Mouse (Mus musculus) myocyte (in vitro differentiated cells): ENCODE measurements at regions not wholly inside any gene's neighbourhood (a gene's known extent, or its start where the extent isn't known, plus 50 kb on each side); places are given as distances from the start of the nearest gene placed in this dataset.
"Not testable (repeated sequence)": the region's sequence is repeated elsewhere in the genome, so short reads cannot be mapped to it uniquely, and the experiment has no call there.

Experiments
- H3K27me3 ChIP-seq: one replicate; pipeline ENCODE4 v1.6.1; 2011; ENCODE audit not compliant: control insufficient read depth, insufficient read depth, insufficient read length
- H3K36me3 ChIP-seq: one replicate; pipeline ENCODE4 v1.6.1; 2011; ENCODE audit not compliant: control insufficient read depth, insufficient read depth
- H3K4me2 ChIP-seq: one replicate; pipeline ENCODE4 v1.6.1; 2011; ENCODE audit warnings: low read depth, control low read depth
- H3K4me3 ChIP-seq: one replicate; pipeline ENCODE4 v1.5.1; 2011; ENCODE audit warnings: mild to moderate bottlenecking, control low read depth, moderate library complexity
- H3K79me2 ChIP-seq: one replicate; pipeline ENCODE4 v1.6.1; 2011; ENCODE audit not compliant: control insufficient read depth, insufficient read depth
- H3ac ChIP-seq: one replicate; pipeline ENCODE4 v1.6.1; 2011; ENCODE audit not compliant: control insufficient read depth, insufficient read length
- CEBPB ChIP-seq: IDR thresholded peaks from 2 replicates; pipeline ENCODE4 v1.6.1; 2011; ENCODE audit warnings: mild to moderate bottlenecking, moderate library complexity; ENCODE audit not compliant: poor library complexity, insufficient read depth, severe bottlenecking
- E2F4 ChIP-seq: IDR thresholded peaks from one replicate; pipeline ENCODE4 v1.6.1; 2011; ENCODE audit warnings: mild to moderate bottlenecking, control low read depth, moderate library complexity; ENCODE audit not compliant: insufficient read depth
- MAX ChIP-seq: IDR thresholded peaks from one replicate; pipeline ENCODE4 v1.6.1; 2011; ENCODE audit warnings: low read depth, mild to moderate bottlenecking, control low read depth
- MYOD1 ChIP-seq, 3 experiments: IDR thresholded peaks; one replicate each; pipeline ENCODE4 v1.6.1; 2011; ENCODE audit warnings: control low read depth in 2 of 3, low read depth in 2 of 3, mild to moderate bottlenecking in 2 of 3, moderate library complexity in 1 of 3; ENCODE audit not compliant: insufficient read length in 2 of 3, control insufficient read depth in 1 of 3
- MYOG ChIP-seq, 3 experiments: IDR thresholded peaks; one replicate each; pipeline ENCODE4 v1.6.1; 2011; ENCODE audit warnings: control low read depth in 2 of 3, low read depth in 2 of 3, mild to moderate bottlenecking in 2 of 3; ENCODE audit not compliant: insufficient read length in 2 of 3, control insufficient read depth in 1 of 3, insufficient read depth in 1 of 3
- POLR2A ChIP-seq: IDR thresholded peaks from one replicate; pipeline ENCODE4 v1.6.1; 2011; ENCODE audit warnings: low read depth, mild to moderate bottlenecking, control low read depth, moderate library complexity; ENCODE audit not compliant: insufficient read length
- POLR2AphosphoS2 ChIP-seq: IDR thresholded peaks from one replicate; pipeline ENCODE4 v1.6.1; 2011; ENCODE audit warnings: low read depth, control low read depth; ENCODE audit not compliant: insufficient read length
- REST ChIP-seq: IDR thresholded peaks from one replicate; pipeline ENCODE4 v1.6.1; 2011; ENCODE audit warnings: mild to moderate bottlenecking, control low read depth, moderate library complexity; ENCODE audit not compliant: insufficient read depth, insufficient read length
- SRF ChIP-seq: IDR thresholded peaks from one replicate; pipeline ENCODE4 v1.6.1; 2011; ENCODE audit warnings: low read depth; ENCODE audit not compliant: control insufficient read depth, insufficient read length
- TCF12 ChIP-seq: IDR thresholded peaks from one replicate; pipeline ENCODE4 v1.6.1; 2011; ENCODE audit warnings: mild to moderate bottlenecking, control low read depth; ENCODE audit not compliant: poor library complexity, insufficient read depth, severe bottlenecking
- TCF3 ChIP-seq: IDR thresholded peaks from one replicate; pipeline ENCODE4 v1.6.1; 2011; ENCODE audit warnings: low read depth, control low read depth; ENCODE audit not compliant: insufficient read length
- USF1 ChIP-seq: IDR thresholded peaks from one replicate; pipeline ENCODE4 v1.6.1; 2011; ENCODE audit warnings: low read depth, mild to moderate bottlenecking, control low read depth, moderate library complexity

GRCm38 (mm10) chr6:31032980-31033608 is 74.2 kb upstream of the Klf14 start:
- Histone ChIP-seq H3K36me3 (no peaks in the 10 kb centered on the region), H3K79me2 (no peaks in the 10 kb centered on the region), H3K4me2 (peak overlapping the region; percentile 73), H3ac (no peak overlapping the region), H3K27me3 (no peaks in the 10 kb centered on the region), H3K4me3 (no peak overlapping the region)
- TF ChIP-seq TCF12 = no peak

- TF ChIP-seq E2F4 (no peak), MYOD1 (IDR thresholded peaks at IDR 0.05; ENCODE audit: control insufficient read depth in 1 of 3, insufficient read length in 2 of 3, low read depth in 2 of 3) (no peak), MAX (no peak), REST (no peak), SRF (no peak), CEBPB (no peak), TCF3 (no peak), POLR2A (no peak), TCF12 (no peak), USF1 (no peak), MYOG (IDR thresholded peaks at IDR 0.05; ENCODE audit: control insufficient read depth in 1 of 3, insufficient read depth in 1 of 3, insufficient read length in 2 of 3, low read depth in 2 of 3) (no peak), POLR2AphosphoS2 (no peak)
Measured at GRCm38 (mm10) chr6:31034796-31035195, 75.9 kb upstream of the Klf14 start.

GRCm38 (mm10) chr6:31037801-31038395 is 79.0 kb upstream of the Klf14 start:
- peak overlapping the region; percentile 75 for H3K4me2 ChIP-seq
- H3K27me3 ChIP-seq = no peaks in the 10 kb centered on the region
- no peaks in the 10 kb centered on the region for H3K36me3 ChIP-seq
- H3ac ChIP-seq = no peak overlapping the region
- peak overlapping the region; percentile 3 for H3K4me3 ChIP-seq
- TF ChIP-seq MAX = no peak
- no peak for TF ChIP-seq E2F4
- TF ChIP-seq POLR2A = no peak
- no peak for TF ChIP-seq SRF
- H3K79me2 ChIP-seq = no peaks in the 10 kb centered on the region

More at GRCm38 (mm10) chr6:31034796-31035195, 75.9 kb upstream of the Klf14 start:
- Histone ChIP-seq H3K4me3 (no peak overlapping the region), H3K36me3 (no peaks in the 10 kb centered on the region), H3ac (no peak overlapping the region), H3K79me2 (no peaks in the 10 kb centered on the region), H3K27me3 (no peaks in the 10 kb centered on the region), H3K4me2 (no peak overlapping the region)

- peak overlapping the region; percentile 75 for H3K4me2 ChIP-seq
- H3ac ChIP-seq, H3K79me2 ChIP-seq, H3K27me3 ChIP-seq, H3K36me3 ChIP-seq: not testable (repeated sequence)
- peak overlapping the region; percentile 3 for H3K4me3 ChIP-seq
Measured at GRCm38 (mm10) chr6:31038445-31038844, 79.6 kb upstream of the Klf14 start.

- H3K4me2 ChIP-seq = no peak overlapping the region
- H3K36me3 ChIP-seq = no peaks in the 10 kb centered on the region
- H3K79me2 ChIP-seq = no peaks in the 10 kb centered on the region
- H3ac ChIP-seq = no peak overlapping the region
- TF ChIP-seq MYOG (IDR thresholded peaks at IDR 0.05; ENCODE audit: control insufficient read depth in 1 of 3, insufficient read depth in 1 of 3, insufficient read length in 2 of 3, low read depth in 2 of 3) (no peak), TCF3 (no peak), USF1 (no peak), TCF12 (no peak), SRF (no peak), POLR2AphosphoS2 (no peak), E2F4 (no peak), MAX (no peak), MYOD1 (IDR thresholded peaks at IDR 0.05; ENCODE audit: control insufficient read depth in 1 of 3, insufficient read length in 2 of 3, low read depth in 2 of 3) (no peak), POLR2A (no peak)
- no peak overlapping the region for H3K4me3 ChIP-seq
- no peaks in the 10 kb centered on the region for H3K27me3 ChIP-seq
Measured at GRCm38 (mm10) chr6:31039485-31039884, 80.6 kb upstream of the Klf14 start.

GRCm38 (mm10) chr6:31040783-31041182 is 81.9 kb upstream of the Klf14 start:
- no peaks in the 10 kb centered on the region for H3K36me3 ChIP-seq
- TF ChIP-seq REST (no peak), TCF3 (no peak)
- no peaks in the 10 kb centered on the region for H3K79me2 ChIP-seq
- H3K27me3 ChIP-seq = no peaks in the 10 kb centered on the region
- H3K4me2 ChIP-seq = no peak overlapping the region
- no peak overlapping the region for H3K4me3 ChIP-seq
- H3ac ChIP-seq = no peak overlapping the region
